Mouse (Mus musculus) adrenal gland, postnatal 14 days (tissue): ENCODE results near the gene Hdac5. TPM values are rescaled to one million over a fixed set of nuclear protein-coding genes. Genes with fewer than 3 reads are reported as not detected.

Experiments used
- DNase-seq: peaks from one replicate; pipeline ENCODE4 v3.0.0; 2021; ENCODE audit warnings: mixed read lengths
- long read RNA-seq, 2 experiments: library from polyadenylated mRNA; stranded (forward); transcript quantifications; one replicate each; pipeline ENCODE4 v2.0.0; 2021
- total RNA-seq: library from RNA; stranded (reverse); gene quantifications from 2 replicates; pipeline ENCODE4 v1.2.3, GENCODE M21; 2021

Hdac5 gene
- total RNA-seq = 81.1 and 83.7 TPM in 2 replicates
- long read RNA-seq, experiment 1, partial matches to known transcripts = 14 of 26 reads
- long read RNA-seq, experiment 1, other reads (novel, unspliced or antisense) = 9 of 26 reads
- long read RNA-seq, experiment 2, partial matches to known transcripts = 11 of 29 reads
- long read RNA-seq, experiment 2, other reads (novel, unspliced or antisense) = 16 of 29 reads

DNA sequence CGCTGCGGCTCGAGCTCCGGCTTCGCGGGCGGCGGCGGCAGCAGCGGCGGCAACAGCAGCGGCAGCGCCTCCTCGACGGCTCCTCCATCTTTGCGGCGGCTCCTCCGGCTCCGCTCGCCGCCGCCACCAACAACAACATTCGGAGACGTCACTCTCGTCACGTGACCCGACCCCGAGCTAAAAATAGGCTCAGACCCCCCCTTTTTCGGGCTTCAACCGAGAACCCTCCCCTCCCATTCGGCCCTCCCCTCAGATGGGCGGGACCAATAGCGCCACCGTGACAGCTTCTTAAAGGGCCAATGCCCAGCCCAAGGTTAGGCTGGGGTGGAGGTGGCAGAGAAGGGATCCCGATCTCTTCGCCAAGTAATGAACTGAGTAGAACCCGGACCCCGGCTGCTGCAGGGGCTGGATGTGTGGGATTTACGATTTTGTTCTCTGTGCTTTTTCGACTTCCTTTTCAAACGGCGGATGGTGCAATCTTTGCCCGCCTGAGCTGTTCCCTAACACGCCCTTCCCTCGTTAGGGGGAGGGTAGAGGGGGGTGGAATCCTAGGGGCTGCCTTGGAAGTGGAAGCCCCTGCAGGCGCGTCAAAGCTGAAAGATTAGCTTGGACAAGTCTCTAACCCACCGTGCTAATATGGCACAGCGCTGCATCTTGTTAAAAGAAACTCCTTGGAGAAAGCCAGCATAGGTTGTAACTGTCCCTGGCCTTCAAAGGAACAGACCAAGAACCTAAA is at the start of gene Hdac5:
Gene Hdac5 (minus strand): TSS at position 161 of the 736 bp plus-strand sequence.
- peak; percentile 99 for DNase-seq

GRCm38 (mm10) chr11:102279595-102279994 is 49.6 kb upstream of the Hdac5 start:
- DNase-seq = no peak

- DNase-seq = no peak
Measured at GRCm38 (mm10) chr11:102277754-102278153, 47.8 kb upstream of the Hdac5 start.

DNA sequence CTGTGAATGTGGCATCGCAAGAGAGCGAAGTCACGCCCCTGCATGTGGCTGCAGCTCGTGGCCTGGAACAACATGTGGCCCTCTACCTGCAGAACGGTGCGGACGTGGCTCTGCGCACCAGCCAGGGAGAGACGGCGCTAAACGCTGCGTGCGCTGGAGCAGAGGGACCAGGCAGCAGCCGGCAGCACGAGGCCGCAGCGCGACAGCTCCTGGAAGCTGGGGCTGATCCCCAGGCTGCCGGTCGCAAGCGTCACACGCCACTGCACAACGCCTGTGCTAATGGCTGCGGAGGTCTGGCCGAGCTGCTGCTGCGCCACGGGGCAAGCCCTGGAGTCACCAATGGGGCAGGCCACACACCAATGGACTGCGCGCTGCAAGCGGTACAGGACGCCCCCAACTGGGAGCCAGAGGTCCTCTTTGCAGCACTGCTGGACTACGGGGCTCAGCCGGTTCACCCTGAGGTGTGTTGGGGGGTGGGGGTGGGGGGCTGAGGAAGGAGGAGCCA is 46.5 kb upstream of the Hdac5 start:
- peak; percentile 74 for DNase-seq

DNA sequence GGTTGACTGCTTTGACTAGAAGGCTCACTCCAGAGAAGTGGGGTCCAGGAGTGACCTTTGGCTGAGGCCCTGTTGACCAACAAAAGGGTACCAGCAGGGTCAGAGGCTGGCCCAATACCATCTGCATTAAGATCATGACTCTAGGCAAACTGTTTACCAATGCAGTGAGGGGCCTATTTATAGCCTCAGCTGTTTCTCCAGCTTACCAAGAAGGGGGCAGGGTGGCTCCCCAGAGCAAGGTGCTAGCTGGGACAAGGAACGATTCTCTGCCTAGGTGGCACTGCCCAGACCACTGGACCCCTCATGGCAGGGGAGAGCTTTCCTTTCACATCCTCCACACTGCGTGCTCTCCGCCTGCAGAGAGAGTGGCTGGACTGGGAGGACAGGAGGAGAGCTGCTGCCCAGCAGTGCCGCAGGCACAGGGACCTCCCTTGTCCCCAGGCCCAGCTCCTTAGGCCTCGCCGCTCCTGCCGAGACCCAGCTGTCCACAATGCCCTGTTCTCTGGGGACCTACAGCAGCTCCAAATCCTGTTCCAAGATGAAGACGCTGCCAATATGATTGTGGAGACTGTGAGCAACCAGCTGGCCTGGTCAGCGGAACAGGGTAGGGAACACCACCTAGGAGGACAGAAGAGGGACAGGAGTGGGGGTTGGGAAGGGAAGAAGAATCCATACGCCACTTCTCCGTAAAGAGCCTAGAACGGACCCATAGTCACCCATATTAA is 38.7 kb upstream of the Hdac5 start, which contains the start of gene Asb16:
Gene Asb16 (plus strand): TSS at position 224 of the 725 bp plus-strand sequence.
- DNase-seq = no peak

DNA sequence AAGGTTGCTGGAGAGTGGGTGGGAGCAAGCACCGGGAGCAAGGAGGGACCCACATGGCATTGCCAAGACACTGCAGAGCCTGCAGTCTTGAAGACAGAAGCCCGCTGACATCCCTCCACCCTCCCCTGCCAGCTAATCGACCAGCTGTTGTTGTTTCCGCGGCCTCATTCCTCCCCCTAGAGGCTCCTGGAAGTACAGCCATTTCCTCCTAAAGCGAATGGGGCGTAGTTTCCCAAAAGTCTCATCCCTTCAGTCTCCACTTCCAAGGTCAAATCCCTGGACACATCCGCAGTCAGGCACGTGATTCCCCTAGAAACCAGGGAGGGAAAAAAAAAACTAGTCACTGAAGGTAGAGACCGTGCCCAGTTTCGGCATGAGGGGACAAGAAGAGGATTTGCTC is 37.5 kb upstream of the Hdac5 start:
- DNase-seq = peak; percentile 89

DNA sequence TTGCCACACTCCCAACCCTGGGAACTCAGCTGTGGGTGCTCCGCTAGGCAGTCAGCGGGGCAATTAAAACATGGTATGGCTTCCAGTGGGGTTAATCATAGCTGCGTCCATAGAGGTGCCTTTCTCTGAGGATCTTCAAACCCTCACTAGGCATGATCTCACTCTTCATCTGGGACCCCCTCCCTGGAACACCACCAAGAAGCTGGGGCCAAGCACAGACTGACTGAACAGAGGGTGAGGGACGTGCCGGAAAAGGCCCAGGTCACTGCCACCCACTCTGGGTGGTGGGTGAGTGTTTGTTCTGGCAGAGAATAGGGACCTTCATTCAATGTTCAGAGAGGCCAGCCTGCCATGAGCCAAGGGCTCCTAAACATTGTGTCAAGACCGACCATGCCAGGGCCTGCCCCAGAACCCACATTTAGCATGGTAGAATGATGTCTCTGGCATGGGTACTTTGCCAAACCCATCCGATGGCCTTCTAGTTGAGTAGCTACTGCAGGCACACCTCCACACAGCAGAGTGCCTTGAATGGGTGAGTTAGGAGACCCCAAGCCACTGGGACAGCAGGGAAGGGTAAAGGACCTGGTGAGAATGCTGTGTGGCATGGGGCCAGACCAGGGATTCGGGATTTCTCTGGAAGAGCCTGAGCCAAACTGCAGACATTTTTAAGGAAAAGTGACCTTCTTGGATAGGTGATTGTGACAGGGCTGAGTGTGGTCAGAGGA is 36.8 kb upstream of the Hdac5 start:
- peak; percentile 25 for DNase-seq

GRCm38 (mm10) chr11:102265816-102266215 is 35.9 kb upstream of the Hdac5 start:
- DNase-seq = no peak

GRCm38 (mm10) chr11:102263211-102263610 is 33.2 kb upstream of the Hdac5 start:
- no peak for DNase-seq

- no peak for DNase-seq
Measured at GRCm38 (mm10) chr11:102258521-102258920, 28.6 kb upstream of the Hdac5 start.

- no peak for DNase-seq
Measured at GRCm38 (mm10) chr11:102258095-102258494, 28.1 kb upstream of the Hdac5 start.

DNA sequence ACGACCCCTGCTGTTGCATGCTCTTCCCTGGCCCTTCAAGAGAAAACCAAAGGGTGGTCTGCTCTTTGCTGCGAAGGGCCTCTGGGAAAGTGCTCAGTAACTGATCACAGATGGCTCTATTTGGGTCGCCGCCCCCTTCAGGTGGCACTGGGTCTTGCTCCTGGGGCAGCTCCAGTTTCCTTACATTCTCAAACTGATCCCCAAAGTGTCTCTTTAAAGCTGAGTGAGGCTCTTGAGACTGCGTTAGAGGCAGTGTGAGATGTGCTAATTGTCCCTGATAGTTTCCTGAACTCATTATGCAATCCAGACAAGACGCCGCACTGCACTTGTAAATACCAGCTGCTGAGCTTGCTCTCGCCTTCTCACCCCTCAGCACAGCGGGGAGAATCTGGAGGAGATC is 27.5 kb upstream of the Hdac5 start:
- peak; percentile 28 for DNase-seq

DNA sequence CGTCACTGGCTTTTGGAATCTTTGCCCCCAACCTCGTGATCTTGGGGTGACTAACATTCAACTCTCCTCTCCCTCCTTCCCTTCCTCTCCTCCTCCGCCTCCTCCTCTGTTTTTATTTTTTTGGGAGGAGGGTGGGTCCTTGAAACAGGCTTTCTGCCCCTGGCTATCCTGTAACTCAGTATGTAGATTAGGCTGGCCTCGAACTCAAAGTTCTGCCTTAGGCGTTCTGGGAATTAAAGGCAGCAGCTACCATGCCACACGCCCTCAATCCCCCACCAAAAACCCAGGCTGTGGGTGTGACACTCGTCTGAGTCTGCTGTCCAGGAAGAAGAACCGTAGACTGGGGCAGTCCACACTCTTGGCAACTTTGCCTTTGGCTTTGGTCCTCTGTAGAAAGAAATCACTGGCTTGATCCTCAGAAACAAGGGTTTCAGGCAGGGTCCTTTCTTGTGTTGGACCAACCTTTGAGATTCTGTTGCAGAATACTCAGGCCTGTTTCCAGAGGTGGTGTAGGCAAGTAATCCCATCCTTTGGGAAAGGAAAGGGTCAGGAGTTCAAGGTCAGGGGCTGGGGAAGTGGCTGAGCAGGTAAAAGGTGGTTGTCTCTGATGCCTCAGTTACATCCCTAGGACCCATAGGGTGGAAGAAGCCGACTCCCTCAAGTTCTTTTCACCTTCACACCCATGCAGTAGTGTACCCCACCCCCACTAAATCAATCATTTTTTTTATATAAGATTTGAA is 19.6 kb upstream of the Hdac5 start:
- DNase-seq = no peak

DNA sequence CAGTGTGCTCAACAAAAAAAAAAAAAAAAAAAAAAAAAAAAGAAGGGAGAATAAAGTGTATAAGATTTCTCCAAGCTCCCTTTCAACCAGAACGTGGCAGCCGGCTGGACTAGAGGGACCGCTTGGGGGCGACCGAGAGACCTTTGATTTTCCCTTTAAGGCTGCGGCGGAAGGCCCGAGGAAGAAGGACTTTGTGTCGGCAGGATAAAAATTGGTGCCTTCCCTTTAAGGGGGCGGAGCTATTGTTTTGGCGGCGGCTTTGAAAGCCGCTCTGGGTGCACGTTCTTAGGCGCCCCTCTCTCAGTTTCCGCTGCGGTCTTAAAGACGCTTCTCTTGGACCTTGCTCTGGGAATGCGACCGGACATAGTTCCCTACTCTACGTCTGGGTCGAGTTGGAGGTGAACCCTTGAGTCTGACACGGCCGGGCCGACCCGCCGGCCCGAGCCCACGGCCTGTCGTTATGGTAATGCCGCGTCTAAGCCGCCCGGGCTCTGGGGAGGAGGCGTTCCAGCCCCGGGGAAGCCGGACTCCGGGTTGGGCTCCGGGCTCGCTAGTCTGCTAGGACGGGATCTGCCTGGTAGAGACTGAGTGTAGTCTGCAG is 18.8 kb upstream of the Hdac5 start, which contains the start of gene BC030867:
Gene BC030867 (plus strand): TSS at position 253 of the 601 bp plus-strand sequence.
- DNase-seq = peak; percentile 94

DNA sequence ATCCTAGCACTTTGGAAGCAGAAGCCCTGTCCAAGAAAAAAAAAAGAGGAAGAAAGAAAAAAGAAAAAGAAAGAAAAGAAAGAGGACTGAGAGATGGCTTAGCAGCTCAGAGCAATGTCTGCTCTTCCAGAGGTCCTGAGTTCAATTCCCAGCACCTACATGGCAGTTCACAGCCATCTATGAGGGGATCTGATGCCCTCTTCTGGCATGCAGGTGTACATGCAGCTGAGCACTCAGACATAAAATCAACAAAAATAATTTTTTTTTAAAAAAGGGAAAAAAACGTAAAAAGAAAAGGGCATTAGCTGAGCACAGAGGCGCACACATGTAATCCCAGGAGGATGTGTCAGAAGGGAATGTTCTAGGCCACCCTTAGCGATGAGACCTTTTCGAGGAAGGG is 16.9 kb upstream of the Hdac5 start:
- no peak for DNase-seq

GRCm38 (mm10) chr11:102246273-102246635 is 16.3 kb upstream of the Hdac5 start:
- no peak for DNase-seq

DNA sequence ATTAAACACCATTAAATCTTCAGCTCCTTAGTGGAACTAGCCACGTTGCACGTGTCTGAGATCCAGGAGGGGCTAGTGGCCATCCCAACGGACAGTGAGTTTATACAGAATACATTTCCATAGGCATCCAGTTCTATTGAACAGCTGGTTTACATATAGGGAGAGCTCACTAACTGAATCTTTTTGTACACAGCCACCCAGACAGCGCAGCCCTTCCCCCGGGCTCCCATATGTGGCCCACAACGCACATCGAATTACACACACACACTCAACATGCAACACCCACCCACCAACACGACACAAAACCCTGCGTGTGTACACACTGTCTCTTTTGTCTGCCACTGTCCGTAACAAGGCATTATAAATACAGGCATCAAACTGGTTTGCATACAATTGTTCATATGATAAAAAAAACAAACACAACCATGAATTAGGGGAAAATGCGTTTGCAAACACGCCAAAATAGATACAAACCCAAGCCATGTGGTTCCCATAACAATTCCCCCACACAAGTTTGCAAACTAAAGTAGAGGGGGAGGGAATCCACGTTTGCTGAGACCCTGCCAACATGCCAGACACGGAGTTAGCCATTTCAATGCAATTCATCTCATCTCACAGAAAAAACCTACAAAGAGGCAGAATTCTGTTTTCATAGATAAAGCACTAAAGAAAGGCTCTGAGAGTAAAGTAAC is 15.8 kb upstream of the Hdac5 start:
- no peak for DNase-seq

- DNase-seq = peak; percentile 88
Measured at GRCm38 (mm10) chr11:102244926-102245449, 15.0 kb upstream of the Hdac5 start.

GRCm38 (mm10) chr11:102241874-102242273 is 11.9 kb upstream of the Hdac5 start:
- no peak for DNase-seq

GRCm38 (mm10) chr11:102241246-102241645 is 11.3 kb upstream of the Hdac5 start:
- no peak for DNase-seq
